ENCODE assay signal across 10 mouse cellular contexts in the genomic region with DNA sequence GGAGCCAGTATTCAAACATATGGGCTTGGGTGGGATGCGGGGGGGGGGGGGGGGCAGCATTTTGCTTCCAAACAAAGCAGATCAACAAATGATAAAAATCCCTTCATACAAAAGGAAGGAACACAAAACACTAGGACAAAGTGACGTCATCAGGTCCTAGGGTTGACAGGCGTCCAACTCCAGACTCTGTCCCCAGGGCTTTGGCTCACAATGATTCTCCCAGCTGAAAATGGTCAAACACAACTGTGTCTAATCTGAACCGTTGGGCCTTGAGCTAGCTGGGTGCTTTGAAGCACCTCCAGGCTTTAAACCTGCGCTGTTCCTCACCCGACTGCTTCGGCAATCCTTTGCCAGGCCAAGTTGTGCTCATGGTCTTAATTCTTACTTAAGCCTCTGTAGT.
"Had no signal": no experiment of that assay in that cellular context is flagged by ENCODE, and none has a peak within 500 bp of the region (broad histone marks: within the 10 kb centered on the region; RNA-seq: fewer than 3 reads in every experiment).

No protein-coding gene starts in this region.

- H3K36me3 ChIP-seq: kidney, embryonic 15.5 days; limb, embryonic 13.5 days; midbrain, embryonic 10.5 days; midbrain, embryonic 15.5 days; neural tube, embryonic 12.5 days had no signal

- H3K27me3 ChIP-seq: kidney, embryonic 15.5 days; limb, embryonic 13.5 days; midbrain, embryonic 15.5 days; neural tube, embryonic 12.5 days had no signal

- H3K4me3 ChIP-seq: kidney, embryonic 15.5 days; limb, embryonic 13.5 days; midbrain, embryonic 10.5 days; midbrain, embryonic 15.5 days; neural tube, embryonic 12.5 days had no signal

- H3K9me3 ChIP-seq: kidney, embryonic 15.5 days; limb, embryonic 13.5 days; midbrain, embryonic 10.5 days; midbrain, embryonic 15.5 days; neural tube, embryonic 12.5 days had no signal

- ATAC-seq: midbrain, embryonic 15.5 days had no signal

- H3K4me1 ChIP-seq: limb, embryonic 13.5 days; midbrain, embryonic 15.5 days; neural tube, embryonic 12.5 days had no signal

- H3K27ac ChIP-seq: kidney, embryonic 15.5 days; limb, embryonic 13.5 days; liver, embryonic 14.5 days; midbrain, embryonic 10.5 days; midbrain, embryonic 15.5 days; neural tube, embryonic 12.5 days; stomach, postnatal 0 days had no signal

- H3K4me2 ChIP-seq: kidney, embryonic 15.5 days; limb, embryonic 13.5 days; midbrain, embryonic 15.5 days; neural tube, embryonic 12.5 days had no signal

- H3K9ac ChIP-seq: kidney, embryonic 15.5 days; limb, embryonic 13.5 days; liver, embryonic 14.5 days; midbrain, embryonic 15.5 days; neural tube, embryonic 12.5 days had no signal

- DNase-seq: kidney, adult 18-20 months; kidney, postnatal 14 days; left cerebral cortex, postnatal 4 days had no signal
